Mouse (Mus musculus) T-helper 2 cell (primary cell): ENCODE measurements around the gene Mal.
"Not testable (repeated sequence)": the region's sequence is repeated elsewhere in the genome, so short reads cannot be mapped to it uniquely, and the experiment has no call there.

Source experiments
- in situ Hi-C: fragments of 300-600 bp; cut with MboI, MseI; formaldehyde crosslinking; loops from one replicate; pipeline ENCODE4 v1.15.1; 2025; ENCODE audit warnings: high pct_unique_total_duplicates

The Mal gene

DNA sequence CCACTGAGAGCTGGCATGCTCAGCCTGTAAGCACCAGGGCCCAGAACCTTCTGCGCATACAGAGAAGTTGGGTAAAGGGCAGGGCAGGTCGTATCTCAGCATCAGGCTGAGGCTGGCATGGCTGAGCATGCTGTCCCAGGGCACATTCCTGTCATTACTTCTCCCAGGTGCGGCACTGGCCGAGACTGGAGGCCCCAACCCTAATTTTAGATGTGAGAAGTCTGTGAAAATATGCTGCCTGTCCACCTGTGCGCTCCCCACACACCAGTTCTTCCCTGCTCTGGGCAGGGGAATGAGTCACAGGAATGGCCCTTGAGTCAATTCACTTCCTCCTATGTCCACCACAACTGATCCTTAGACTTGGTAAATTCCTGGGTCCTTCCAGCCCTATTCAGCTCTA is 30.8 kb downstream of the Mal start:
- in situ Hi-C loops: no loop called here

- in situ Hi-C loops: no loop called here
Measured at GRCm38 (mm10) chr2:127624786-127625185, 31.7 kb downstream of the Mal start.

GRCm38 (mm10) chr2:127622065-127622464 is 34.4 kb downstream of the Mal start:
- in situ Hi-C loops: no loop called here

DNA sequence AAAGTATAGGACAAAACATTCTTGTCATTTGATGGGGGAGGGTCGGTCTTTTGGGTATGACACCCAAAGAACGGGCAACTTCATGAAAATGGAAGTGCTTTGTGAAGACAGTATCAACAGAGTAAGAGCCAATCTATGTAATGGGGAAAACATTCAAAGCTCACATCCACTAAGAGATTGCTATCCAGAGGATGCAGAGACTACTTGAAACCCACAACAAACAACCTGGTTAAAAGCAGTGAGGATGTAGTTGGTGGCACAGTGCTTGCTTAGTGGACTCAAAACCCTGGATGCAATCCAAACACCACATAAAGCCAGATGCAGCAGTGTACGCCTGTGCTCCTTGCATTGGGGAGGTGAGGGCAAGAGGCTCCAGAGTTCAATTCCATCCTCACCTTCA is 37.2 kb downstream of the Mal start:
- in situ Hi-C loops: no loop called here

DNA sequence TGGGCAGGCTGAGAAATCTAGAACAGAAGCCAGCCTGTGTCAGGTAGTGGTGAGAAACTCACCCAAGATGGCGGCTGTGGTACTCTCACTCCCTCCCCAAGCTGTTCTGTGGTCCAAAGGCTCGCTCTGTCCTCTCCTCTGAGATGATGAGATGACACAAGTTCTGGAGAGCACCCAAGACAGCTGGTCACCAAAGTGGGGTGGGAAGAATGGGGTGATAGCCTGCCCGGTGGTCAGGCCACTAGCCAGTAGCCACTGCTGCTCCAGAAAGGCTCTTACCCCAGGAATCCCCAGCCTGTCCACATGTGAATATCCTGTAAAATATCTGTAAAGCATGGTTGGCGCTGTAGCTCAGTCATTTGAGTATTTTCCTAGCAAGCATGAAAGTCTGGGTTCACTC is 44.2 kb downstream of the Mal start:
- in situ Hi-C loops: loop anchor here (5.0 kb wide), 1 partner anchor 70 kb away; no protein-coding TSS in a partner anchor

- in situ Hi-C loops: loop anchor here (5.0 kb wide), 1 partner anchor 71 kb away; no protein-coding TSS in a partner anchor
Measured at GRCm38 (mm10) chr2:127611386-127611785, 45.1 kb downstream of the Mal start.

DNA sequence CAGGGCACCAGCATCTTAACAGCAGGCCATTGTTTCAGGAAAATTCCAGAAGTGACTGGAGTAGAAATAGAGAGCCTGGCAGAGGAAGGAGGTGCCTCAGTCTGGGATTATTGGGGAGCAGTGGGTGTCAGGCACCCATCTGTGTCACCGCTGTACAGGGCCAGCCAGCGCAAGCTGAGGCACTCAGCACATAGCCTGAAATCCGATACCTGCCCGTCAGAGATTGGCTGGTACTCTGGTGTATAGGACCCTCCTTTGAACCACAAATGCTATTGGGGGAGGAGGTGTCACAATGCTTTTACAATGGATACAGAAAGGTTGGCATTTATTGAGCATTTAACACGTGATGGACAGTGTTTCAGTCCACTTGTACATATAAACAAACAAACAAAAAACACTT is 47.5 kb downstream of the Mal start:
- in situ Hi-C loops: no loop called here

GRCm38 (mm10) chr2:127608234-127608633 is 48.3 kb downstream of the Mal start:
- in situ Hi-C loops: no loop called here

- in situ Hi-C loops: no loop called here
Measured at GRCm38 (mm10) chr2:127605203-127605602, 51.3 kb downstream of the Mal start.

DNA sequence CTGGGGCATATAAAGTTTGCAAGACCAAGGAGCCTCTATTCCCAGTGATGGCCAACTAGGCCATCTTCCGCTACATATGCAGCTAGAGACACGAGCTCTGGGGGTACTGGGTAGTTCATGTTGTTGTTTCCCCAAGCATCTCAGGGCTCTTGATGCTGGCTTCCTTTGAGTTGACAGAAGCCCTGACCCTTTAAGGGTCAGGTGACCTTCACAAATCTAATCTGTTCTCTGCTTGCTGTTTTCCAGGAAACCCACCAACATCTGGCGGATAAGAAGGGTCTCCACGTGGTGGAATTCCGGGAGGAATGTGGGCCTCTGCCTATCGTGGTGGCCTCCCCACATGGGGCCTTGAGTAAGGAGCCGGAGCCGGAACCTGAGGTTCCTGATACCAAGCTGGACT is 53.1 kb downstream of the Mal start:
- in situ Hi-C loops: not testable (repeated sequence)

- in situ Hi-C loops: no loop called here
Measured at GRCm38 (mm10) chr2:127590840-127591239, 65.7 kb downstream of the Mal start.

DNA sequence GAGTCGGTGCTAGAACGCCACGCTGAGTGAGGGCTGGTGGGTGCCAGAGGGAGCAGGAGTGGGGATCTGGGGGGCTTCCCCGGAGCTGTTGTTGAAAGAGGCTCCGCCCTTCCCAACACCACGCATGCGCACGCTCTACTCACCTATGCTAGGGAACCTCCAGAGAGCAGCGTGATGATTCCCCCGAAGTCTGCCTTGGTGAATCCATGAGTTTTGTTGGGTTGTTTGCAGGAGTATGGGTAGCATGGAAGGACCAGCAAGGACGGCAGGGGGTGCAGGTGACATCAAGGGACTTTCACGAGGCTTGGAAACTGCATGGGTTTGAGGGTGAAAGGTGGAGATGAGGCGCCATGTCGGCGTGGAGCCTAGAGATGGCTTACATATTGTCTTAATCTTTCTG is 66.3 kb downstream of the Mal start:
- in situ Hi-C loops: no loop called here

GRCm38 (mm10) chr2:127588897-127589296 is 67.6 kb downstream of the Mal start:
- in situ Hi-C loops: no loop called here

DNA sequence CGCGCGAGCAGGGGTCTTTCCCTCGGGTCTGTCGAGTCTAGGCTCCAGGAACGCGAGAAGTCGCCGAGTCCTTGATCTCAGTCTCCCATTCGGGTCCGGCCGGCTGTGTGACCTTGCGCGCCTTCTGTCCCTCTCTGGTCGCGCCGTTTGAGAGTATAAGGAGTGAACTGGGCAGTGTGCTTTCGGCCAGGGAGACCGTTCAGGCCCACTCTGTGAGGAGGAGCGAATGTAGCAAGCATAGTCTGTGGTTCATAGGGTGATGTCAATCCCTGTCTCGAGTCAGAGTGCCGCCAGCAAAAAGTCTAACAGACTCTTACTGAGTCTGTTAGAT is 69.0 kb downstream of the Mal start:
- in situ Hi-C loops: no loop called here

DNA sequence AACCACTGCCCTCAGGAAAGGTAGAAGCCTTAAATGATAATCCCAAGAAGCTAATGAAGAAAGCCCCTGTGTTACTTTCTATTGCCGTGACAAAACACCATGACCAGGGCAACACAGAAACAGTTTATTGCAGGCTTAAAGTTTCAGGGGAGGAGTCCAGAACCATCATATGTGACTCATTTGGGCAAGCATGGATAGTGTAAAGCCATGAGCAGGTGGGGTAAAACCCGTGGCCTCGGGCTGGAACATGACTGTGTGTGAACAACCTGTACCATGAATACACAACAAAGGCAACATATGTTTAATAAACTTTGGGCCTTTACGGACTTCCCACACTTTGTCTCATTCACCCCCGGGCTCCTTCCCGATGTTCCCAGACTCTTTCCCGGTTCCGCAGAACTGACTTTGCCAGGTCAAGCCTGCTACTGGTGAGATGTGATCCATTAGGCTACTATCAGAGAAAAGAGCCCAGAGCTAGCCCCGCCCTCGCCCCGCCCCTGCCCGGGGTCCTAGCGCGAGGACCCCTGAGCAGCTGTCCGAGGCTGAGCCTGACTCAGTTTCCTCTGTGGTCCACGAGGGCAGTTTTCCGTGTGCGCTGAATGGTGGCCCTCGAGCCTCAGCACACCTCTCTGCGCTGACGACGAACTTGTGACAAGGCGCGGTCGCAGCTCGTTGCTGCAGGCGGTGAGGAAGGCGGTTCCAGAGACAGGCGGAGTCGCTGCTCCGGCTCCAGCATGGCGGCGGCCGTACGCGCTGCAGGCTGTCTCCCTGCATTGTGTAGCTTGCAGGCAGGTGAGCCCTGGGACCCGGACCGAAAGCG is 69.6 kb downstream of the Mal start, which contains the start of the genes Zfp661 and Mrps5:
Gene Zfp661, minus strand, starts transcription at position 401 of the 820 bp plus-strand sequence.
Gene Mrps5, plus strand, starts transcription at position 529 of the 820 bp plus-strand sequence.
- in situ Hi-C loops: no loop called here

DNA sequence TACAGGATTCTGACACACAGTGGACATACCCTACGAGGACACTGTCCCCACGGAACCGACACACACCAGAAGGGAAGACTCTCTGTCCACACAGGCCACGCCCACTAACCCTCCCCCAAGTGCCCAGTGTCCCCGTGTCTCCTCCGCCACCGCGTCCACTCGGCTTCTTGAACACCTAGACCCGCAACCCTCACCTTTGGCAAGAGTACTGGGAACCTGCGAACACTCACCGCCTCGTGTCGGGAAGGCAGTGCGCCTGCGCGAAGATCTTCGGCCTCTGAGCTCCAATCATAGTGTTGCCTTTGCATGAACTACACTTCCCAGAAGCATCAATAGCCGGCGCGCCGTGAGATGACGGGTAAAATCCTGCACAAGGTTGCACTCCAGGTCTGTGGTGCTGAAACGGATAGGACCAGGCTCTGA is 72.0 kb downstream of the Mal start:
- in situ Hi-C loops: no loop called here
